Mouse (Mus musculus) myocyte (in vitro differentiated cells): ENCODE measurements around the gene Prr19.

Experiments used
- CEBPB ChIP-seq: IDR thresholded peaks from 2 replicates; pipeline ENCODE4 v1.6.1; 2011; ENCODE audit warnings: mild to moderate bottlenecking, moderate library complexity; ENCODE audit not compliant: poor library complexity, insufficient read depth, severe bottlenecking
- E2F4 ChIP-seq: IDR thresholded peaks from one replicate; pipeline ENCODE4 v1.6.1; 2011; ENCODE audit warnings: mild to moderate bottlenecking, control low read depth, moderate library complexity; ENCODE audit not compliant: insufficient read depth
- MAX ChIP-seq: IDR thresholded peaks from one replicate; pipeline ENCODE4 v1.6.1; 2011; ENCODE audit warnings: low read depth, mild to moderate bottlenecking, control low read depth
- MYOD1 ChIP-seq, 3 experiments: IDR thresholded peaks; one replicate each; pipeline ENCODE4 v1.6.1; 2011; ENCODE audit warnings: control low read depth in 2 of 3, low read depth in 2 of 3, mild to moderate bottlenecking in 2 of 3, moderate library complexity in 1 of 3; ENCODE audit not compliant: insufficient read length in 2 of 3, control insufficient read depth in 1 of 3
- MYOG ChIP-seq, 3 experiments: IDR thresholded peaks; one replicate each; pipeline ENCODE4 v1.6.1; 2011; ENCODE audit warnings: control low read depth in 2 of 3, low read depth in 2 of 3, mild to moderate bottlenecking in 2 of 3; ENCODE audit not compliant: insufficient read length in 2 of 3, control insufficient read depth in 1 of 3, insufficient read depth in 1 of 3
- POLR2A ChIP-seq: IDR thresholded peaks from one replicate; pipeline ENCODE4 v1.6.1; 2011; ENCODE audit warnings: low read depth, mild to moderate bottlenecking, control low read depth, moderate library complexity; ENCODE audit not compliant: insufficient read length
- POLR2AphosphoS2 ChIP-seq: IDR thresholded peaks from one replicate; pipeline ENCODE4 v1.6.1; 2011; ENCODE audit warnings: low read depth, control low read depth; ENCODE audit not compliant: insufficient read length
- REST ChIP-seq: IDR thresholded peaks from one replicate; pipeline ENCODE4 v1.6.1; 2011; ENCODE audit warnings: mild to moderate bottlenecking, control low read depth, moderate library complexity; ENCODE audit not compliant: insufficient read depth, insufficient read length
- SRF ChIP-seq: IDR thresholded peaks from one replicate; pipeline ENCODE4 v1.6.1; 2011; ENCODE audit warnings: low read depth; ENCODE audit not compliant: control insufficient read depth, insufficient read length
- TCF12 ChIP-seq: IDR thresholded peaks from one replicate; pipeline ENCODE4 v1.6.1; 2011; ENCODE audit warnings: mild to moderate bottlenecking, control low read depth; ENCODE audit not compliant: poor library complexity, insufficient read depth, severe bottlenecking
- TCF3 ChIP-seq: IDR thresholded peaks from one replicate; pipeline ENCODE4 v1.6.1; 2011; ENCODE audit warnings: low read depth, control low read depth; ENCODE audit not compliant: insufficient read length
- USF1 ChIP-seq: IDR thresholded peaks from one replicate; pipeline ENCODE4 v1.6.1; 2011; ENCODE audit warnings: low read depth, mild to moderate bottlenecking, control low read depth, moderate library complexity

GRCm38 (mm10) chr7:25277998-25278340 is 23.2 kb upstream of the Prr19 start:
- no peak for TF ChIP-seq MYOG (IDR thresholded peaks at IDR 0.05; ENCODE audit: control insufficient read depth in 1 of 3, insufficient read depth in 1 of 3, insufficient read length in 2 of 3, low read depth in 2 of 3)
- TF ChIP-seq POLR2A, result no peak
- TF ChIP-seq USF1, result no peak
- TF ChIP-seq POLR2AphosphoS2, result no peak
- TF ChIP-seq TCF12, result no peak
- no peak for TF ChIP-seq CEBPB
- TF ChIP-seq MAX, result no peak
- TF ChIP-seq REST, result no peak
- TF ChIP-seq E2F4, result no peak
- no peak for TF ChIP-seq MYOD1 (IDR thresholded peaks at IDR 0.05; ENCODE audit: control insufficient read depth in 1 of 3, insufficient read length in 2 of 3, low read depth in 2 of 3)
- no peak for TF ChIP-seq TCF3
- no peak for TF ChIP-seq SRF
